Mouse (Mus musculus) limb, embryonic 13.5 days (tissue): ENCODE measurements around the gene Gpatch4. TPM values are rescaled to one million over a fixed set of nuclear protein-coding genes. Genes with fewer than 3 reads are reported as not detected.

Experiments used
- ATAC-seq: fragments of 200-750 bp; cut with Nextera tagmentation; 2 replicates; pipeline ENCODE4 v1.8.0; 2017; ENCODE audit warnings: low read depth, moderate number of reproducible peaks, moderate TSS enrichment; ENCODE audit not compliant: low FRiP score
- H3K27ac ChIP-seq: fragments of 300-500 bp; sonication (generic); 2 replicates; pipeline ENCODE4 v1.5.1; 2015; ENCODE audit warnings: inconsistent platforms, mild to moderate bottlenecking, moderate library complexity
- H3K27me3 ChIP-seq: fragments of 300-500 bp; sonication (generic); 2 replicates; pipeline ENCODE4 v1.6.1; 2015; ENCODE audit warnings: mild to moderate bottlenecking, inconsistent platforms
- H3K36me3 ChIP-seq: fragments of 300-500 bp; sonication (generic); 2 replicates; pipeline ENCODE4 v1.6.1; 2015; ENCODE audit warnings: inconsistent platforms, mild to moderate bottlenecking, moderate library complexity
- H3K4me1 ChIP-seq: fragments of 300-500 bp; sonication (generic); 2 replicates; pipeline ENCODE4 v1.6.1; 2015; ENCODE audit warnings: inconsistent platforms
- H3K4me2 ChIP-seq: fragments of 300-500 bp; sonication (generic); replicated peaks from 2 replicates; pipeline ENCODE4 v1.6.1; 2015; ENCODE audit warnings: inconsistent platforms, mild to moderate bottlenecking, moderate library complexity
- H3K4me3 ChIP-seq: fragments of 300-500 bp; sonication (generic); 2 replicates; pipeline ENCODE4 v1.5.1; 2015; ENCODE audit warnings: moderate library complexity, mild to moderate bottlenecking, inconsistent platforms
- H3K9ac ChIP-seq: fragments of 300-500 bp; sonication (generic); 2 replicates; pipeline ENCODE4 v1.6.1; 2015; ENCODE audit warnings: mild to moderate bottlenecking, inconsistent platforms
- H3K9me3 ChIP-seq: fragments of 300-500 bp; sonication (generic); 2 replicates; pipeline ENCODE4 v1.6.1; 2016; ENCODE audit warnings: inconsistent platforms
- WGBS: fragments of 180-500 bp; shearing (Covaris S2); methylation state at CpG from one replicate; pipeline ENCODE4 v1.1.7; 2015; 5-methylcytosine and 5-hydroxymethylcytosine counted together
- polyA plus RNA-seq: library from polyadenylated mRNA; unstranded; fragments of >200 nt; fragmentation: Nextera tagmentation; extraction: Ambion mirVana; gene quantifications from 2 replicates; pipeline ENCODE4 v1.2.1, GENCODE M21; 2015

Gene Gpatch4
- polyA plus RNA-seq, 1 experiment from 2014 or later: 33.0 TPM

DNA sequence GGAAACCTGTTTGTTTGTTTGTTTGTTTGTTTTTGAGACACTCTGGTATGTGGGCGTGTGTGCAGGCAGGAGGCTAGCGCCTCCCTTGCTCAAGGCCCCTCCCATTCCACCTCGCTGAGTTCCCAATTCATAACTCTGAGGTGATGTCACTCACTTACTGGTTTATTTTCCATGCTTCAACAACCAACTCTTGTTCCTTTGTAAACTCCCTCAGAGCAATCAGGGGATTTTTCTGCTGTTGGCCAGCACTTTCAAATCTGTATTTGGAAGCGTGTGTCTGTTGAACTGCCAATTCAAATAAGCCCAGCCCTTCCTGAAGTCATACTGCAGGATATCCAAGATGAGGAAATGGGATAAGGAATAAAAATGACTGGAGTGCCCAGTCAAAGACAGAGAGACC lies 39.8 kb downstream of the Gpatch4 start:
- no peak overlapping the region for H3K27ac ChIP-seq
- H3K4me2 ChIP-seq: peak overlapping the region; percentile 85
- no peaks in the 10 kb centered on the region for H3K9me3 ChIP-seq
- no peak for ATAC-seq
- peaks cover 29% of the 10 kb centered on the region for H3K36me3 ChIP-seq
- H3K27me3 ChIP-seq: no peaks in the 10 kb centered on the region
- H3K4me1 ChIP-seq: peaks cover 17% of the 10 kb centered on the region
- H3K4me3 ChIP-seq: peak overlapping the region; percentile 68
- H3K9ac ChIP-seq: peak overlapping the region; percentile 69
- 23% methylated on average over 4 of the region's 4 CpGs for WGBS

DNA sequence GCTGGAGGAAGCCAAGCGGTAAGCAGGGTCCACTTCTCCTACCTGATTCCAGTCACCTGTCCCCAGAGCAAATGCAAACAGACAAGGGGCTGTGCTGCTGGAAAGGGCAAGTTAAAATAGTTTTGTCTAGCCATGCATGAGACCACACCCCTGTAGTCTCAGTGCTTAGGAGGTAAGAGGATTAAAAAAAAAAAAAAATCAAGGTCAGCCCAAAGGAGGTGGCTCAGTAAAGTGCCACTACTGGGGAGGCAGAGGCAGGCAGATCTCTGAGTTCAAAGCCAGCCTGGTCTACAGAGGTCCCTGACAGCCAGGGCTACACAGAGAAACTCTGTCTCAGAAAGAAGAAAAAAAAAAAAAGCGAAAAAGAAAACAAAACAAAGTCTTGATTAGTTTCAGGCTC lies 41.1 kb downstream of the Gpatch4 start:
- no peaks in the 10 kb centered on the region for H3K9me3 ChIP-seq
- H3K4me1 ChIP-seq: peaks cover 17% of the 10 kb centered on the region
- H3K36me3 ChIP-seq: peaks cover 38% of the 10 kb centered on the region
- H3K4me3 ChIP-seq: no peak overlapping the region
- no peaks in the 10 kb centered on the region for H3K27me3 ChIP-seq
- no peak overlapping the region for H3K9ac ChIP-seq
- ATAC-seq: no peak
- H3K4me2 ChIP-seq: no peak overlapping the region
- no peak overlapping the region for H3K27ac ChIP-seq
- 94% methylated on average over 2 of the region's 2 CpGs for WGBS

DNA sequence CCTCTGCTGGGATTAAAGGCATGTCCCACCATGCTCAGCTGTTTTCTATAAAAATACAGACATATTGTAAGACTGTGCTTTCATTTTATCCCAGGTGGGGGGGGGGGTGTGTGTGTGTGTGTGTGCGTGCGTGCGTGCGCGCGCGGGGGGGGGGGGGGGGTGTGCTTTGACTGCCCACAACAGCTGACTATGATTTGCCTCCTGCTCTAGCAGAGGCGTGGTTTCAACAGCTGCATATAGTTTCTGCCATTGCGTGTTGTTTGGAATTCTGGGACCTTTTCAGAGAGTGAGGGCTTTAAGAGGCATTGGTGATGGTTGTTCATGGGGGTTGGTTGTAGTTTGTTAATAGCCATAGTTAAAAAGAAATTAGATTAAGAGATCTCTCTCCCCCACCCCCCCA lies 42.6 kb downstream of the Gpatch4 start:
- no peak overlapping the region for H3K27ac ChIP-seq
- 63% methylated on average over 5 of the region's 9 CpGs for WGBS

DNA sequence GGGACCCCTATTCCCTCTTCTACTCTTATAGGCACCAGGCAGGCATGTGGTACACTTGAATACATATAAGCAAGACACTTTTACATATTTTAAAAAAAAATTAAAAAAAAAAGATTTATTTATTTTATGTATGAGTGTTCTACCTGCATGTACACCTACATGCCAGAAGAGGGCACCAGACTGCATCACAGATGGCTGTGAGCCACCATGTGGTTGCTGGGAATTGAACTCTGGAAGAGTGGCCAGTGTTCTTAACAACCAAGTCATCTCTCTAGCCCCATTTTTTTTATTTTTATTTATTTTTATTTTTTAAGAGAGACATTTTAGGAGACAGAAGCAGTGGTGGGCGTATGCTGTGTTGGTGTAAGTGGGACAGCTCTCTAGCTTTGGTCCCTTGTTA lies 44.8 kb downstream of the Gpatch4 start:
- H3K4me3 ChIP-seq: no peak overlapping the region
- 93% methylated on average over 1 of the region's 1 CpGs for WGBS
- H3K9ac ChIP-seq: no peak overlapping the region
- ATAC-seq: no peak
- H3K4me2 ChIP-seq: no peak overlapping the region
- H3K36me3 ChIP-seq: peaks cover 75% of the 10 kb centered on the region
- no peaks in the 10 kb centered on the region for H3K27me3 ChIP-seq
- H3K4me1 ChIP-seq: peaks cover 6% of the 10 kb centered on the region
- no peak overlapping the region for H3K27ac ChIP-seq
- H3K9me3 ChIP-seq: no peaks in the 10 kb centered on the region

More for the DNA sequence above, 42.6 kb downstream of the Gpatch4 start:
- ATAC-seq: no peak
- no peak overlapping the region for H3K4me3 ChIP-seq
- H3K4me2 ChIP-seq: no peak overlapping the region
- no peaks in the 10 kb centered on the region for H3K9me3 ChIP-seq
- peaks cover 52% of the 10 kb centered on the region for H3K36me3 ChIP-seq
- peaks cover 17% of the 10 kb centered on the region for H3K4me1 ChIP-seq
- H3K27me3 ChIP-seq: no peaks in the 10 kb centered on the region
- no peak overlapping the region for H3K9ac ChIP-seq

DNA sequence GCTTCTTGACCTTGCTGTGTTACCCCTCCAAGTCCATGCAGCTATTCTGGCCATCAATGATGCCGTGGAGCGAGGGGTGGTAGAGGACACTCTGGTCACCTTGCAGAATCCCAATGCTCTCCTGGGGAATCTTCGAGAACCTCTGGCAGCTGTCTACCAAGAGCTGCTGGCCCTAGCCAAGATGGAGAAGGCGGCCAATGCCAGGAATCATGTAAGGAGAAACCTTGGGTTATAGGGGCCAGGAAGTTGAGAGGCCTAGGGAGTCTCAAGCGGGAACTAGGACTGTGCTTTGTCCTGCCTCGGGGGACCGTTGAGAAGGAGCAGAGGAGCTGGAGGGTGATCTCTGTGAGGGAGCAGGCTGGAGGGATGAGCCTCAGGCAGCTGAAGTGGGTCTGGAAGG lies 47.2 kb downstream of the Gpatch4 start:
- no peak overlapping the region for H3K9ac ChIP-seq
- ATAC-seq: no peak
- no peak overlapping the region for H3K4me3 ChIP-seq
- H3K27me3 ChIP-seq: no peaks in the 10 kb centered on the region
- no peaks in the 10 kb centered on the region for H3K9me3 ChIP-seq
- H3K4me2 ChIP-seq: no peak overlapping the region
- H3K27ac ChIP-seq: no peak overlapping the region
- no peaks in the 10 kb centered on the region for H3K4me1 ChIP-seq
- 91% methylated on average over 7 of the region's 7 CpGs for WGBS
- peaks cover 85% of the 10 kb centered on the region for H3K36me3 ChIP-seq

DNA sequence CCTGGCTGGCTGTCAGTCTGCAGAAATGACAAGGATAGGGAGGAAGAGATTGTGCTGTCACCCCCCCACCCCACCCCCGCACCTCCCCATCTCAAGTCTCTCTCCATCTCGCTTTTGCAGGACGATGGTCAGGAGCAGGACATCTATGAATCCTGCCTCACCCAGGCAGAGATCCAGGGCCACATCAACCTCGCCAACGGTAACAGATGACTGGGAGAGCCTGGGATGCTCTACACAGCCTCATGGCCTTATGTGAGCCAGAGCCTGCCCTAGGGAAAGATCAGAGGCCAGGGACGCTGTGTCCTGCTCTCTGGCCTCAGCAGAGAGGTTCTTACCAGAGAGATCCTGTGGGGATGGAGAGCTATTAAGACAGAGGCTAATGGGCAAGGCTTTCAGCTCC lies 47.7 kb downstream of the Gpatch4 start:
- Histone ChIP-seq H3K4me3 (no peak overlapping the region), H3K27ac (no peak overlapping the region), H3K4me1 (no peaks in the 10 kb centered on the region), H3K36me3 (peaks cover 87% of the 10 kb centered on the region), H3K4me2 (no peak overlapping the region), H3K9me3 (no peaks in the 10 kb centered on the region), H3K9ac (no peak overlapping the region), H3K27me3 (no peaks in the 10 kb centered on the region)
- no peak for ATAC-seq
- WGBS: 91% methylated on average over 6 of the region's 6 CpGs

DNA sequence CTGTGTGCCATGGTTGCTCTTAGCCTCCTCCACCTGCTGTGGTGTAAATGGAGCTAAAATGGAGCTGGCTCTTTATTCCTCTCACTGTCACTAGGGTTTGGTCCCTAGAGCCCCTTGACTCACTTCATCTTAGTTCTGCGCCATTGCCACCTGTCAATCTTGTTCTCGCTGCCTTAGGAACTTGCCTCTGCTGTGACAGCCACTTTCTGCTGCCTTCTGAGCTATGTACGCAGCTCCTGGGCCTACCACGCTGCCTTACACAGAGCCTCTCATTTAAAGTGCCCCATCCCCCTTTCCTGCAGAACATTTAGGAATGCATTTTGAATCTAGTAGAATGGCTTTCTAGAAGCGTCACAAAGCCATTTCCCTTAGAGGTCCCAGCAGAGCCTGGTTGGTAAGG lies 51.2 kb downstream of the Gpatch4 start:
- H3K27me3 ChIP-seq: no peaks in the 10 kb centered on the region
- H3K9ac ChIP-seq: no peak overlapping the region
- no peaks in the 10 kb centered on the region for H3K4me1 ChIP-seq
- peaks cover 92% of the 10 kb centered on the region for H3K36me3 ChIP-seq
- H3K4me2 ChIP-seq: no peak overlapping the region
- ATAC-seq: no peak
- H3K9me3 ChIP-seq: no peaks in the 10 kb centered on the region
- WGBS: 91% methylated on average over 5 of the region's 5 CpGs
- no peak overlapping the region for H3K27ac ChIP-seq
- no peak overlapping the region for H3K4me3 ChIP-seq

DNA sequence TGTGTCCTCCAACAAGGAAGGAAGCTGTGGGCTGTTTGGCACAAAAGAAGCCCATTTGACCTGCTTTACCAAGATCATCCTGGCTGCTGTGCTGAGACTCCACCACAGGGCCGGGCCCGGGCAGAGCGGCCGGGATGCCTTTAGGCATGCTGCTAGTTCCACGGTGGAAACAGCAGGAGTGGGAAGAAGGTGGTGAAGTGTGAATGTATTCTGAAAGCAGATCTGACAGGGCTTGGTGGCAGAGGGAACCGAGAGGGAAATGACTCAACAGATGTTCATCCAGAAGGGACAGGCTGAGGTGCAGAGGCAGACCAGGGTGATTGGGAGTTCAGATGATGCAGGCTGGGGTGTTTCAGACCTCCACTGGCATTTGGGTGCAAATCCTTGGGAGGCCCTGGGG lies 54.8 kb downstream of the Gpatch4 start:
- no peak for ATAC-seq
- Histone ChIP-seq H3K4me1 (no peaks in the 10 kb centered on the region), H3K9ac (no peak overlapping the region), H3K36me3 (peaks cover 90% of the 10 kb centered on the region), H3K27me3 (no peaks in the 10 kb centered on the region), H3K4me3 (no peak overlapping the region), H3K27ac (no peak overlapping the region), H3K4me2 (no peak overlapping the region), H3K9me3 (no peaks in the 10 kb centered on the region)
- WGBS: 83% methylated on average over 6 of the region's 6 CpGs

DNA sequence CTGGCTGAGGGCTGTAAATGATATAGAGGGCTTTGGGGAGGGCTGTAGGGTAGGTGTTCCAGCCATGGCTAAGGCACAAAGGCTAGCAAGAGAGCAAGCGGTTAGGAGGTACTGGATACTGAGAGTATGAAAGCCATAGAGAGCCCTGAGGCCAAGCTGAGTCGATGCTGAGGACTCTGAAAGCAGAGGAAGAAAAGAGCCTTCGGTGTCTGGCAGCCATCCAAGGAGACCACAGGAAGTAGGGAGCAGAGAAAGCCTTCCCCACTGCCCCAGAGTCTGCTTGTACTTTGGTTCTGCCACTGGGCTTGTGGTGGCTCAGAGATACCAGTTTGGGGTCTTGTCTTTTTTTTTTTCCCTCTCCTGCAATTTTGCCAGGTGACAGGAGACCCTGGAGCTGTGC lies 57.3 kb downstream of the Gpatch4 start:
- no peaks in the 10 kb centered on the region for H3K27me3 ChIP-seq
- no peaks in the 10 kb centered on the region for H3K4me1 ChIP-seq
- H3K4me2 ChIP-seq: no peak overlapping the region
- WGBS: 86% methylated on average over 3 of the region's 3 CpGs
- no peak overlapping the region for H3K27ac ChIP-seq
- H3K36me3 ChIP-seq: peaks cover 90% of the 10 kb centered on the region
- H3K9me3 ChIP-seq: no peaks in the 10 kb centered on the region
- H3K4me3 ChIP-seq: no peak overlapping the region
- ATAC-seq: no peak
- H3K9ac ChIP-seq: no peak overlapping the region

DNA sequence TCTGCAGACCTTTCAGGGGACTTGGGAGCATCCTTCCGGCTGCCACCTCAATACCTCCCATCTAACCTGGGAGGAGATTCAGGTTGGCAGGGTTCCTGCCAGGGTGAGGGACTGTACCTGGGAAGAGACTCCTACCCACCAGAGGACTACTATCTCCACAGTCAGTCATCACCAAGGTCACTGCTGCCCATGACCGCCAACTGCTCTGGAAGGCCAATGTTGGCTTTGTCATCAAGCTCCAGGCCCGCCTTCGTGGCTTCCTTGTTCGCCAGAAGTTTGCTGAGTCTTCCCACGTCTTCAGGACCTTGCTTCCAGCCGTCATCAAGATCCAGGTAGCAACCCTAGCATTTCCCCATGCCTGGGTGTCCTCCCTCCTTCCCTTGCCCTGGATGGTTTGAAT lies 58.8 kb downstream of the Gpatch4 start:
- no peaks in the 10 kb centered on the region for H3K4me1 ChIP-seq
- H3K9me3 ChIP-seq: no peaks in the 10 kb centered on the region
- no peak overlapping the region; the same call in 1 of the 2 replicates for H3K27ac ChIP-seq
- H3K4me3 ChIP-seq: no peak overlapping the region
- H3K9ac ChIP-seq: no peak overlapping the region
- peaks cover 94% of the 10 kb centered on the region for H3K36me3 ChIP-seq
- ATAC-seq: no peak
- H3K27me3 ChIP-seq: no peaks in the 10 kb centered on the region
- 92% methylated on average over 7 of the region's 7 CpGs for WGBS
- no peak overlapping the region for H3K4me2 ChIP-seq

DNA sequence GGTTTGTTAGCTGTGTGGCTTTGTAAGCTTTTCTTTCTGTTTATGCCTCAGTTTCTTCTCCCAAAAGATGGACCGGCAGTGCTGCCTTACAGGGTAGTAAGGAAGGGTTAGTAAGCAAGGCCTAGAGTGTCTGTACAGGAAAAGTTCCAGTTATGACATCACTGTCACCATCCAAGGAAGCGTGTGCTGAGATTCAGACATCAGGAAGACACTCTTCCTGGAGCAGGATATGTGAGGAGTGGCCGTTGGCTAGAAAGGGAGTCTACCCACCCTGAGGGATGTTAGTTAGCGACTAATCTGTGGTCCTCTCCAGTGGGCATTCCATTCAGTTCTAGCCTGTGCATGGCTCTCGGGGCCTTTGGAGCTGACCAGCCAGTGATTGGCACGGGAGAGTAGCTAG lies 59.3 kb downstream of the Gpatch4 start:
- Histone ChIP-seq H3K27ac (no peak overlapping the region; the same call in 1 of the 2 replicates), H3K4me3 (no peak overlapping the region), H3K27me3 (no peaks in the 10 kb centered on the region), H3K36me3 (peaks cover 94% of the 10 kb centered on the region), H3K4me2 (no peak overlapping the region), H3K9ac (no peak overlapping the region), H3K4me1 (no peaks in the 10 kb centered on the region), H3K9me3 (no peaks in the 10 kb centered on the region)
- WGBS: 84% methylated on average over 6 of the region's 6 CpGs
- ATAC-seq: no peak

DNA sequence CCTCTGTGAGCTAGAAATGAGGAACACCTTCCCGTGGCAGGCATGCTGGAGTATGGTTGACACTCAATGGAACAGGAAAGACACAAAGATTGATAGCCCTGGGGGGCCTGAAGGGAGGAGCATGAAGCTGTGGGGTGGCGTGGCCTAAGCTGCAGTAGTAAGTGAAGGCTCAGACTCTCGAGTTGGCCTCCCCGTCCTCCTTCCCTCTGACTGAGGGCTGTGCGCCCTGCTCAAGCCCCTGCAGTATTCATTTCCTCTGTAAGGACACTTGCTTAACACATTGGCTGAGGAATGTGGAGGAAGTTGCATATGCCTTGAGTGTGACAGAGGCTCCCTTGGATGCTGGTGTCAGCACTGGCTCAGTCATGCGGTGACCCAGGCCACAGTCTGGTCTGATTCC lies 59.7 kb downstream of the Gpatch4 start:
- 82% methylated on average over 6 of the region's 6 CpGs for WGBS

More for the DNA sequence above, 59.7 kb downstream of the Gpatch4 start:
- no peak for ATAC-seq
- H3K9ac ChIP-seq: no peak overlapping the region
- no peaks in the 10 kb centered on the region for H3K4me1 ChIP-seq
- H3K4me3 ChIP-seq: no peak overlapping the region
- H3K27ac ChIP-seq: no peak overlapping the region; the same call in 1 of the 2 replicates
- no peak overlapping the region for H3K4me2 ChIP-seq
- no peaks in the 10 kb centered on the region for H3K27me3 ChIP-seq
- H3K36me3 ChIP-seq: peaks cover 94% of the 10 kb centered on the region
- H3K9me3 ChIP-seq: no peaks in the 10 kb centered on the region
